Comparison of ENCODE assay signal across 8 mouse cellular contexts in the genomic region with DNA sequence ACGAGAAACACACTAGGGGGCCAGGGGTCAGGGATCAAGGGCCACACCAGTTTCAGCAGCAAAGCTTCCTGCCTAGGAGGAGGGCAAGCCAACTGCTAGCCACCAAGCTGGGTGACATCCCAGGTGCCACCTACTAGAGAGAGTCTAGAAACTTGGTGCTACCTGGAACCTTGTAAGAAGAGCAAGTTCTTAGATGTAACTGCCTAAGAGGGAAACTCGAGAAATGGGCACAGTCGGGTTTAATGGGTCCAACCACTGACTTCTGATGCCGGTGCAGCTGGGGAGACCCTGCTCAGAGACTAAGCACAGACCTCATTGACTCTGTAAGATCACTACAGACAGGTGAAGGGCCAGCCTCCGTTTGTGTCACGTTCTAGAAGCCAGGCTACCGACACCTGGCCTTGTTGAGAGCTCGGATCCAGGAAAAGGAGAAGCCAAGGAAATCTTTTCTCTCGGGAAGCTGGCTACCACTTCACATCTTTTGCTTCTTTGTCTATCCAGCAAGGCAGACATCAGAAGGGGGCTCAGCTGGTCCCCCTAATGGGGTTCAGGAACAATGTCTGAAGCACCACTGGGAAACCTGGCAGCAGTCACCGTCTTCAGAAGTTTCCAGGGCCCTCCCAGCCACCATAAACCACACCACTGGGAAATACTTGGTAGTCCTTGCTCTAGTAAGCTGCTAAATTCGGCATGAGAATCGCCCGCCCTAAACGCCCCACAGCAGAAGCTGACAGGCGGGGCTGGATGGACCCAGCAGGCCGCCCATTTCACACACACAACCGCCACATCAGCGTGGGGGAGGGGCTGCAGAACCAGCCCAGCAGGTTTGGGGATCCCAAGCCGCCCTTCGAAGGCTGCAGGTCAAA. TPM values are rescaled to one million over a fixed set of nuclear protein-coding genes. Genes with fewer than 3 reads are reported as not detected.
DNase-seq lines count a peak whose midpoint lies in the region; ATAC-seq and TF ChIP-seq lines count a peak whose summit lies in the region.

No protein-coding gene starts in this region.

- peak; percentile 15; the same call in 1 of the 2 replicates for ATAC-seq in erythroid progenitor cell, adult 5-6 weeks (replicated peaks; ENCODE audit: low FRiP score, poor library complexity, severe bottlenecking)
- ATAC-seq in heart, embryonic 15.5 days (replicated peaks; ENCODE audit: insufficient number of reproducible peaks, insufficient read depth, low FRiP score, low read depth) = no peak
- peak; percentile 13 for ATAC-seq in lung, postnatal 0 days

- peak overlapping the region; percentile 100 for H3K27ac ChIP-seq in heart, embryonic 15.5 days
- H3K27ac ChIP-seq in lung, postnatal 0 days (ENCODE audit: low read length) = peak overlapping the region; percentile 100

- 4% methylated on average over 20 of the region's 20 CpGs for WGBS in heart, embryonic 15.5 days
- 3% methylated on average over 20 of the region's 20 CpGs for WGBS in lung, postnatal 0 days

- peaks cover 69% of the 10 kb centered on the region for H3K4me1 ChIP-seq in heart, embryonic 15.5 days (replicated peaks)
- H3K4me1 ChIP-seq in lung, postnatal 0 days (ENCODE audit: insufficient read depth, low read depth, low read length) = peaks cover 42% of the 10 kb centered on the region

- H3K27me3 ChIP-seq in heart, embryonic 15.5 days = no peaks in the 10 kb centered on the region
- H3K27me3 ChIP-seq in lung, postnatal 0 days (replicated peaks; ENCODE audit: insufficient read depth, low read length) = no peaks in the 10 kb centered on the region

- TF ChIP-seq EP300 in lung, postnatal 0 days (IDR thresholded peaks at IDR 0.05) = peak; percentile 73

- H3K9ac ChIP-seq in heart, embryonic 15.5 days = peak overlapping the region; percentile 81
- peak overlapping the region; percentile 99 for H3K9ac ChIP-seq in lung, postnatal 0 days (replicated peaks; ENCODE audit: low read depth)

- no peaks in the 10 kb centered on the region for H3K36me3 ChIP-seq in heart, embryonic 15.5 days
- H3K36me3 ChIP-seq in lung, postnatal 0 days (ENCODE audit: insufficient read depth, low read length) = no peaks in the 10 kb centered on the region

- DNase-seq in B cell, adult 2 months = peak; percentile 44 to 46
- DNase-seq in adrenal gland, postnatal 36 days = peak; percentile 88 to 93
- DNase-seq in kidney, postnatal 25 days = peak; percentile 93 to 96
- DNase-seq in lung, postnatal 0 days (ENCODE audit: low spot score) = peak; percentile 93
- peak; percentile 70 for DNase-seq in right cerebral cortex, adult 18-20 months
- DNase-seq in urinary bladder, postnatal 10 days (ENCODE audit: low spot score) = peak; percentile 78

- peak overlapping the region; percentile 96 for H3K4me2 ChIP-seq in heart, embryonic 15.5 days
- H3K4me2 ChIP-seq in lung, postnatal 0 days (replicated peaks; ENCODE audit: low read depth, low read length) = peak overlapping the region; percentile 99

- H3K9me3 ChIP-seq in heart, embryonic 15.5 days (replicated peaks) = no peaks in the 10 kb centered on the region
- no peaks in the 10 kb centered on the region for H3K9me3 ChIP-seq in lung, postnatal 0 days (ENCODE audit: low read length)

- TF ChIP-seq CTCF in lung, postnatal 0 days (IDR thresholded peaks at IDR 0.05) = peak; percentile 14; the same call in 1 of the 2 replicates

- peak overlapping the region; percentile 59 for H3K4me3 ChIP-seq in heart, embryonic 15.5 days
- H3K4me3 ChIP-seq in lung, postnatal 0 days (ENCODE audit: low read depth, low read length) = peak overlapping the region; percentile 91

RNA-seq across cellular contexts. Expression of a gene that starts 4.7 kb away (rescaled TPM):
- 10 to 100 TPM; 24.9 to 26.0 TPM for total RNA-seq in adrenal gland, postnatal 36 days (2021)
- 29.8 and 41.8 TPM in 2 replicates for total RNA-seq in erythroid progenitor cell, adult 5-6 weeks (2015; ENCODE audit: low replicate concordance)
- total RNA-seq in erythroid progenitor cell, adult 5-6 weeks (2017; ENCODE audit: low replicate concordance) = 20.2 and 23.0 TPM in 2 replicates
- polyA plus RNA-seq in heart, embryonic 15.5 days (2015; fragmentation: Nextera tagmentation; extraction: Ambion mirVana) = 6.0 and 6.9 TPM in 2 replicates
- polyA plus RNA-seq in lung, postnatal 0 days (2015; fragmentation: Nextera tagmentation; extraction: Ambion mirVana) = 6.2 and 7.2 TPM in 2 replicates

RNA-seq across cellular contexts. Expression of a gene that starts 4.8 kb away (rescaled TPM):
- total RNA-seq in adrenal gland, postnatal 36 days (2021) = 1 to 10 TPM; 1.2 to 1.4 TPM
- total RNA-seq in erythroid progenitor cell, adult 5-6 weeks (2015; ENCODE audit: low replicate concordance) = 1.7 and 3.2 TPM in 2 replicates
- total RNA-seq in erythroid progenitor cell, adult 5-6 weeks (2017; ENCODE audit: low replicate concordance) = 1.4 and 7.7 TPM in 2 replicates
- polyA plus RNA-seq in heart, embryonic 15.5 days (2015; fragmentation: Nextera tagmentation; extraction: Ambion mirVana) = 1.5 and 3.1 TPM in 2 replicates
- polyA plus RNA-seq in lung, postnatal 0 days (2015; fragmentation: Nextera tagmentation; extraction: Ambion mirVana) = 12.4 and 16.8 TPM in 2 replicates

RNA-seq across cellular contexts. Expression of a gene that starts 31.9 kb away (rescaled TPM):
- 10 to 100 TPM; 23.4 to 31.5 TPM for total RNA-seq in adrenal gland, postnatal 36 days (2021)
- 27.2 and 48.7 TPM in 2 replicates for total RNA-seq in erythroid progenitor cell, adult 5-6 weeks (2015; ENCODE audit: low replicate concordance)
- total RNA-seq in erythroid progenitor cell, adult 5-6 weeks (2017; ENCODE audit: low replicate concordance) = 52.2 and 63.8 TPM in 2 replicates
- polyA plus RNA-seq in heart, embryonic 15.5 days (2015; fragmentation: Nextera tagmentation; extraction: Ambion mirVana) = 54.9 and 66.7 TPM in 2 replicates
- polyA plus RNA-seq in lung, postnatal 0 days (2015; fragmentation: Nextera tagmentation; extraction: Ambion mirVana) = 61.3 and 62.0 TPM in 2 replicates

RNA-seq across cellular contexts. Expression of a gene that starts 45.2 kb away (rescaled TPM):
- total RNA-seq in adrenal gland, postnatal 36 days (2021) = 1 to 10 TPM; 1.6 to 2.4 TPM
- total RNA-seq in erythroid progenitor cell, adult 5-6 weeks (2015; ENCODE audit: low replicate concordance) = not detected in 2 replicates
- total RNA-seq in erythroid progenitor cell, adult 5-6 weeks (2017; ENCODE audit: low replicate concordance) = not detected in 2 replicates
- 0.37 TPM in 1 of 2 replicates, not detected in the other for polyA plus RNA-seq in heart, embryonic 15.5 days (2015; fragmentation: Nextera tagmentation; extraction: Ambion mirVana)
- 0.19 TPM in 1 of 2 replicates, not detected in the other for polyA plus RNA-seq in lung, postnatal 0 days (2015; fragmentation: Nextera tagmentation; extraction: Ambion mirVana)
